Mouse (Mus musculus): ENCODE results near the gene 2410004P03Rik.
A peak's percentile ranks its signal among the peaks of the same experiment; 100 is the strongest.
"Not testable (repeated sequence)": the region's sequence is repeated elsewhere in the genome, so short reads cannot be mapped to it uniquely, and the experiment has no call there.

2410004P03Rik gene

DNA sequence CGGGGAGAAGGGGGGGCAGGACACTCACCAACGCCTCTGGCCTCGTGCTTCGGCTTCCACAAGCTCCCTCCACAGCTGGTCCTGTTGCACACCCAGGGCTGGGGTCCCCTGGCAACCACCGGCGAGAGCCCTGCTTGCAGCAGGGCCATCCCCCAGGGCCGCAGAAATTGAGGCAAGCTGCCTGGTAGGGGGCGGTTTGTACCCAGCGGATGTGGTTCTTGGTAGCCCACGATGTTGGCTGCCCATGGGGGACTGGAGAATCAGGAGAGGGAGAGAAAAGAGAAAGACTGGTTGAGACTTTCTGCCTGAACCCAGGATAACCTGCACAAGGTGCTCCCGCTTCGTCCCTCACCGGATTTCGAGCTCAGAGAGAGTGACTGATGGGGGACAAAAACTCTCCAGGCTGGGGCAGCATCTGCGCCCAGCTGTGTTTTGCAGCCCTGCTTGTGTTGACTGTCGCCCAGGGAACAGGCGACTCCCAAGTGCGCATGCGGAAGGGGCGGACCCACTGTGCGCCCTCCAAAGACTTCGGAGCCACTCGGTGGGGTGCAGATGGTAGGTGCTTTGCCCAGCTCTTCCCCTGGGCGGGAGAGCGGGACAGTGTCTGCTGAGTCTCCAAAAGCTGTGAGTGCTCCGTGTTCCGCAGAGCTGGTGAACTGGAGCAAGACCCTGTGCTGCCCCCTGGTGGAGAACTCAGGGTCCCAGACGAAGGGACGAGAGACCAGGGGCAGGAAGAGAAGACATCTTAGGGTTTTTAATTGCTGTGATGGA, at the start of gene 2410004P03Rik:
2410004P03Rik (minus strand) TSS at position 628 of the 771 bp plus-strand sequence.
- peak; percentile 86 to 89 for DNase-seq

- no peak for DNase-seq
Measured at GRCm38 (mm10) chr12:17061183-17061722, 49.7 kb upstream of the 2410004P03Rik start.

- DNase-seq: no peak
Measured at GRCm38 (mm10) chr12:17058490-17058889, 47.0 kb upstream of the 2410004P03Rik start.

DNA sequence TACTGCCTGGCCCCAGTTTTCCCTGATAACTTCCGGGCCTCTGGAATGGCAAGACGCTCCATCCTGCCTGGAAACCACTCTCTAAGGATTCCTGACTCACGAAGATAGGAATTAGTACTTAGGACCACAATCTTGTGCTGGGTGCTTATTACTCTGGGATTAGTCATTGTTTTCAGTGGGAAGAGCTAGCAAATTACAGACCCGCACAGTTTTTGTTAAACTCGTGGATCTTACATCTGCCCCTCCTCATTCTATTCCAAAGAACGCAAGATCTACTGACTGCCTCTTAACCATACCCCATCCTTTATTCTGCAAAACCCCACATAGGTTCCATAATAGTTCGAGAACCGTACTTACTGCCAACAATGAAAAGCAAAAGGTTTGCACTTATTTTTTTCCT, 45.6 kb upstream of the 2410004P03Rik start:
- no peak for DNase-seq

- no peak for DNase-seq
Measured at GRCm38 (mm10) chr12:17055766-17056165, 44.2 kb upstream of the 2410004P03Rik start.

DNA sequence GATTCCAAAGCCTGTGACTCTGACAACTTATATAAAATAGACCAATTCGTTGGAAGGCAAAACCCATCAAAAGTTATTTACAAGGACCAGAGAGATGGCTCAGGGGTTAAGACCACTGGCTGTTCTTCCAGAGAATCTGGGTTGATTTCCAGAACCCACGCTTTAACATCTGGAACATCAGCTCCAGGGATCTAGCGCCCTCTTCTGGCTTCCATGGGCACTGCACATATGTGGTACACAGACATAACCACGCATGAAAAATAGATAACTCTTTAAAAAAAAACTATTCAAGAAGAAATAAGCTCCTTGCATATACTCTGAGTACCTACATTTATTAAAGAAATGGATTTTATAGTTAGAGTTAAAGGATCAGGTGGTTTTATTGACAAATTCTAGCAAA, 43.2 kb upstream of the 2410004P03Rik start:
- no peak for DNase-seq

DNA sequence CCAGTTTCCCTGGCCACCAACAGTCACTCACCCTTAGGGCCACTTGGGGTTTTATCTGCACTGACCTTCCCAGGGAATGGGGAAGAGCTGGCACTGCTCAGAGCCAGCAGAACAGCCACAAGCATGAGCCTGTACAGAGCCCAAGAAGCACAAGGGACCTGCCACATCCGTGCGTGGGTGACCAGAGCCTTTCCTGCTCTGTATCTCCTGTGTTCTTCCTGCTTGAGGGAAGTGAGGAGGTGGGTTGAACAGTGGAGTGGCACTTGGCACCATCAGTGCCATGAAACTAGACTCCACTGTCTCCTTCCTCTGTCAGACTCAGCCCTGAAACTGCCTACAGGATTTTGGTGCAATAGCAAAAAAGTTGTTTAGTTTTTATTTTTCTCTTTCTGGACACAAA, 41.1 kb upstream of the 2410004P03Rik start:
- no peak for DNase-seq

DNA sequence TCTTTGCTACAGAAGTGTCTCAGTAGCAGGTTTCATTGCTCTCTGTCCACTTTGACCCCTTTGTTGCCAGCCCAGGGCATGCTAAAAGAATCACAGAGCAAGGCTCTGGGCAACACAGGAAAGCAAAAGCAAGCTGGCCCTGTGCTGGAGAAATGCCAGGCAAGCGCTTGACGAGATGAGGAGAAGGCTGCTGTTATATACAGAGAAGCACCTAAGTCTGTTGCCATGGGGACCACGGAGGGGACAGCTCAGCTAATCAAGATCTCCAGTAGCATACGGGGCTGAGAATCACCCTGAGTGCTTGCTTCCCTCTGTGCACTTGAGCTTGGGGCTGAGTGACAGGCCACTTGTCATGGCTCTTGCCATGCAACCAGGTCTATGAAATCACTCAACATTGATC, 39.5 kb upstream of the 2410004P03Rik start:
- DNase-seq: peak; percentile 65 to 66

- DNase-seq: no peak
Measured at GRCm38 (mm10) chr12:17049796-17050195, 38.3 kb upstream of the 2410004P03Rik start.

DNA sequence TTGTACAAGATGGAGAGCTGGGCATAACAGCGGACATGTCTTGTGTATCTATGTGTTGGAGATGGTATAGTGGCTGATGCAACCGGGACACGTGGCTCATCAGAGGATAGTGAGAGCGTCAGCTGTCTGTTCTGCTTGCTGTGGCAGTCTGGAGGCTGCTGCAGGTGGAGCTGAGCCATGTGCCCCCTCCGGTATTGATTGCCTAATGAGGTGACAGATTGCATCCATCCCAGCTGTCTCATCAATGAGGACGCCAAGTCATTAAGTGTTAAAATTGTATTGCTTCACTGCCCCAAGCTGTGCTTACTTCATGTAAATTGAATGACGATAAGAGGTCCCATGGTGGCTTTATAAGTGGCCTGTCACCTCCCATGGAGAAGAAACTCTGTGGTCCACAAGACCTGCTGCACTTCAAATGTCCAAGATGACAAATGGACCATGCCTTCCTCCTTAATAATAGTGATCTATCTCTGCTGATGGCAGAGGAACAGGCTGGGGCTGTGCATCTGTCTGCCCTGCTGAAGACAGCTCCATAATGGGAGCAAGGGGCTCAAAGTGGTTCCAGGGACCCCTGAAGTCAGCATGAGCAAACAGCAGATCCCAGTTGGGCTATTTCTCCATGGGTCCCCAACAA, 37.6 kb upstream of the 2410004P03Rik start:
- DNase-seq: peak; percentile 68 to 78

- DNase-seq: no peak
Measured at GRCm38 (mm10) chr12:17043311-17043710, 31.8 kb upstream of the 2410004P03Rik start.

DNA sequence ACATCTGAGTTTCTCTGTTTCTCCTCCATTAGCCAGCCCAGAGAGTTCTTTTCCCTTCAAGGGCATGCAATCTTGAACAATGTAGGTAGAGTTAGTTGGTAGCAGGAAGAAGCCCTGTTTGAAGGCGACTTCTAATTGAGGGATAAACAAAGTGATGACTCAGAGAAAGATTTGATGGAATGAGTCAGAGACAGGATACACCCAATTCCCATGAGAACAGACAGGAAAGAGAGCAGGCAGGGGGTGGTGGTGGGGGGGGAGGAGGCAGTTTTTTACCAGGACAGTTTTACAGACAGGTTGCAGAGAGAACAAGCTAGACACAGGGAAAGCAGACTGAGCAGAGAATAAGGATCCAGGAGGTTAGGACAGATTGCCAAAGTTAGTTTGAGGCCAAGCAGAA, 29.0 kb upstream of the 2410004P03Rik start:
- DNase-seq: no peak

- no peak for DNase-seq
Measured at GRCm38 (mm10) chr12:17039415-17039814, 27.9 kb upstream of the 2410004P03Rik start.

DNA sequence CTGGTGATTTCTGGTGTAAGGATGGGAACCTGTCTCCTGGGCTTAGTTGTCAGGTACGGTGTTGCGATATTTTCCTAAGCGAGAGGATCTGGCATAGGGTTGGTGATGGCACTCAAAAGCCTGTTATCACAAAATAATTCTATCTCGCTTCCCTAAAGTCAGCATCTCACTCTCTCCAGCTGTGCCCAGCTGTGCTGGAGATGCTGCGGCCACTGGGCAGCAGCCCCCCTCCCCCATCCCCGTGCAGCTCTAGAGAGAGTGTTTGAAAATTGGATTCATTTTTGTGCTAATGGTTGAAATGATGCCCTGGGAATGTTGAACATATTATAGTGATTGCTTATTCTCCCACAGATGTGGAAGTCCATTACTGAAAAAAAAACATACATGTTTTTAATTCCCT, 26.7 kb upstream of the 2410004P03Rik start:
- DNase-seq: no peak

- peak; percentile 49 to 52 for DNase-seq
Measured at GRCm38 (mm10) chr12:17037053-17037610, 25.6 kb upstream of the 2410004P03Rik start.

DNA sequence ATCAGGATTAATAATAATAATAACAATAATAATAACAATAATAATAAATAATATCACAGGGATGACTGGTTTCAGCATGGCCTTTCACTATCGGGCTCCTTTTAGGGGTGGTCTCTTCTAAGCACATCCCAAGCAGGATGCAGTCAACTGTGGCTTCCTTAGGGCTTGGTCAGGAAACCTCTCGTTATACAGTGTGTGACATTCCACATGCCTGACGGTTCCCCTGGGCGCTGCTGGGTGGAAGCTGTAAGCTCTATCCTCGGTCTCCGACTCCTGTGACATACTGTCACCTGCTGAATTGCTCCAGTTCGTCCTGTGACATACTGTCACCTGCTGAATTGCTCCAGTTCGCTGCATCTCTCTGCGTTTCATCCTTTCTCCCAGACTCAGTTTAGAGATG, 25.0 kb upstream of the 2410004P03Rik start:
- no peak for DNase-seq

DNA sequence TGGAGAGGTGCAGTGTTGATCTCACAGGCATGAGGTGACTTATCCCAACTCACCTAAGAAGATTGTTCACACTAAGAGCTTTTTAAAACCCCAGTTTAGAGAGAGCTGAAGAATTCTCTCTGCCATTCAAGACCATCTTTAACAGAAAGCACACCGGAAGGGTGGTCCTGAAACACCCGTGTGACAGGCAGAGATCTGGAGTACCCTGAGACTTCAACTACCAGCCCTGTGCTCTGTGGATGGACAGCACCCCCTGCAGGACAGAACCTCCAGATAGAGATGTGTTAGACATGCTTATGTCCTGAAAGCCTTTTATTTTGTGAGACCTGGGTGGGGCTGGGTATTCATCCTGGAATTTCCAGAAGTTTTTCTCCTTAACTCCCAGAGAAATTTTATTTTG, 23.6 kb upstream of the 2410004P03Rik start:
- DNase-seq: peak; percentile 53 to 54

GRCm38 (mm10) chr12:17034671-17035070, 23.1 kb upstream of the 2410004P03Rik start:
- no peak for DNase-seq

DNA sequence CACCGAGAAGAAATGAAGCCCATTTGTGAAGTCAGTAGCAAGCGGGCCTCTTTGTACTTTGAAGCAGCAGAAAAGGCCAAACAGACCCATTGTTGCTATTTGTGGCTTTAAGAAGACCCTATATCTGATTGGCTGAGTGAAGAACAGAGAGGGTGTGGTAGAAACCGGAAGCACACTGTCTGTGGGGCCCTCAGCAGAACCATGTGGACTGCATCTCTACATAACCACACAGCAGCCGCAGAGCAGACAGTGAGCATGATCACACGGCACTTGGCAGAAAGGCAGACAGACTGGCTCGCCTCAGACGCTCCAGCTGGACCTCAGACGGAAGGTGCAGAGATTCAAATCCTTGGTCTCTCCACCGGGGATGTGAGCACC, 21.9 kb upstream of the 2410004P03Rik start:
- no peak for DNase-seq

DNA sequence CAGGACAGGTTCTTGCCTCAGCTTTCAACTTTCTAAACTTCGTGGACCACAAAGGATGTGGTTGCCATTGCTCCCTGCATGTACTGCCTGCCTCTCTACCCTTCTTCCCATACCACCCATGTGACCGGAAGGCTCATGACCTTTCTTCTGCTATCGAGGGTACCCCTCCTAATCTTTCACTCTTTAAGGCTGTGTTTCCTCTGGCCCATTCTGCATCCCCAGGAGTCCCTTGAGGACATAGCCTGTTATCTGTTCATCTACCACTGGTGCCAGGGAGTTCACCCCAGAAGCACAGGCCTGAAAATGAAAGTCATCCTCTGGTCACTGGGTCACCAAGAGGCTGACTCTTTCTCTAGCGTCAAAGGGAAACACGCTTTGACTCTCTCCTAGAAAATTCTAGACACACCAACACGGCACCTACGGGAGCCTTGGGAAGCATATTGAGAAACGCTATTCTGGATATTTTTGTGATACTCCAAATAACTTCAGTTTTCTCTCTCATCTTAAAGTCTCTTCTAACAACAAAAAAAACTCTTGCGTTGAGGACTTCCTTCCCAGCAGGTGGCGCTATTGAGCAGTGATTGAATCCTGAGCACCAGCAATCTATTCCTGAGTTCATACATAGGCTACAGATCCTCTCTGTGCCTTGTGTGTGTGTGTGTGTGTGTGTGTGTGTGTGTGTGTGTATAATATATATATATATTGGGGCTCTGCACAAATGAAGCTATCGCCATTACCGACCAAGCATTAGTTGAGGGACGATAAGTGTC, 21.4 kb upstream of the 2410004P03Rik start:
- peak; percentile 91 to 95 for DNase-seq

- no peak for DNase-seq
Measured at GRCm38 (mm10) chr12:17024554-17025110, 13.1 kb upstream of the 2410004P03Rik start.

- DNase-seq: no peak
Measured at GRCm38 (mm10) chr12:17022145-17022544, 10.6 kb upstream of the 2410004P03Rik start.

GRCm38 (mm10) chr12:17021125-17021524, 9.6 kb upstream of the 2410004P03Rik start:
- not testable (repeated sequence) for DNase-seq
